Mouse (Mus musculus) cerebellum, adult 2 months (tissue): ENCODE results near the gene Med1.

Source experiments
- CTCF ChIP-seq: fragments of 200-500 bp; IDR thresholded peaks from 2 replicates; pipeline ENCODE4 v1.5.1; 2011; ENCODE audit warnings: low read depth, mild to moderate bottlenecking, control low read depth, low read length, moderate library complexity, borderline replicate concordance; ENCODE audit not compliant: insufficient read depth
- POLR2A ChIP-seq: fragments of 200-500 bp; IDR thresholded peaks from 2 replicates; pipeline ENCODE4 v1.6.1; 2011; ENCODE audit warnings: low read length, control low read depth, borderline replicate concordance; ENCODE audit not compliant: insufficient read depth

GRCm38 (mm10) chr11:98109706-98110105 lies 83.4 kb downstream of the Med1 start:
- TF ChIP-seq CTCF = no peak
- no peak for TF ChIP-seq POLR2A
